Mouse (Mus musculus) midbrain, postnatal 0 days (tissue): Measurements from ENCODE around the gene Atp5l. TPM values are rescaled to one million over a fixed set of nuclear protein-coding genes. Genes with fewer than 3 reads are reported as not detected.

Experiments used
- ATAC-seq: fragments of 200-750 bp; cut with Nextera tagmentation; 2 replicates; pipeline ENCODE4 v1.8.0; 2017; ENCODE audit warnings: moderate number of reproducible peaks, mild to moderate bottlenecking, moderate TSS enrichment, moderate library complexity; ENCODE audit not compliant: low FRiP score
- DNase-seq: peaks from one replicate; pipeline ENCODE4 v3.0.0-alpha.2; 2015; ENCODE audit warnings: low spot score
- H3K27ac ChIP-seq: fragments of 300-500 bp; sonication (generic); 2 replicates; pipeline ENCODE4 v1.5.1; 2014; ENCODE audit warnings: low read depth, mild to moderate bottlenecking, low read length, mixed read lengths
- H3K27me3 ChIP-seq: fragments of 300-500 bp; sonication (generic); 2 replicates; pipeline ENCODE4 v1.6.1; 2014; ENCODE audit warnings: low read length, control low read depth, mixed read lengths; ENCODE audit not compliant: insufficient read depth
- H3K36me3 ChIP-seq: fragments of 300-500 bp; sonication (generic); 2 replicates; pipeline ENCODE4 v1.6.1; 2014; ENCODE audit warnings: low read length, control low read depth, mixed read lengths; ENCODE audit not compliant: insufficient read depth
- H3K4me1 ChIP-seq: fragments of 300-500 bp; sonication (generic); 2 replicates; pipeline ENCODE4 v1.6.1; 2014; ENCODE audit warnings: mild to moderate bottlenecking, control low read depth, antibody characterized with exemption, low read length, mixed read lengths; ENCODE audit not compliant: insufficient read depth
- H3K4me2 ChIP-seq: fragments of 300-500 bp; sonication (generic); 2 replicates; pipeline ENCODE4 v1.6.1; 2014; ENCODE audit warnings: low read depth, mild to moderate bottlenecking, low read length, mixed read lengths; ENCODE audit not compliant: poor library complexity, severe bottlenecking
- H3K4me3 ChIP-seq: fragments of 300-500 bp; sonication (generic); 2 replicates; pipeline ENCODE4 v1.5.1; 2014; ENCODE audit warnings: low read depth, mild to moderate bottlenecking, low read length, moderate library complexity
- H3K9ac ChIP-seq: fragments of 300-500 bp; sonication (generic); replicated peaks from 2 replicates; pipeline ENCODE4 v1.6.1; 2014; ENCODE audit warnings: mild to moderate bottlenecking, low read length, moderate library complexity, mixed read lengths; ENCODE audit not compliant: poor library complexity, severe bottlenecking
- H3K9me3 ChIP-seq: fragments of 300-500 bp; sonication (generic); 2 replicates; pipeline ENCODE4 v1.6.1; 2016; ENCODE audit warnings: low read length, control low read depth
- CTCF ChIP-seq: IDR thresholded peaks from 2 replicates; pipeline ENCODE4 v1.5.1; 2016; ENCODE audit warnings: antibody characterized with exemption, mild to moderate bottlenecking
- WGBS: fragments of 180-500 bp; shearing (Covaris S2); extraction: QIAGEN DNeasy Blood & Tissue Kit; methylation state at CpG from one replicate; pipeline ENCODE4 v1.1.7; 2014; 5-methylcytosine and 5-hydroxymethylcytosine counted together
- polyA plus RNA-seq: library from polyadenylated mRNA; unstranded; fragments of >200 nt; fragmentation: Nextera tagmentation; extraction: Ambion mirVana; gene quantifications from 2 replicates; pipeline ENCODE4 v1.2.1, GENCODE M21; 2015
- total RNA-seq: library from RNA; depleted of rRNA; stranded (reverse); fragments of >200 nt; gene quantifications from 2 replicates; pipeline ENCODE4 v1.2.3, GENCODE M21; 2014

The Atp5l gene
- total and polyA plus RNA-seq, 2 experiments from 2014 or later, result 253 to 874 TPM

DNA sequence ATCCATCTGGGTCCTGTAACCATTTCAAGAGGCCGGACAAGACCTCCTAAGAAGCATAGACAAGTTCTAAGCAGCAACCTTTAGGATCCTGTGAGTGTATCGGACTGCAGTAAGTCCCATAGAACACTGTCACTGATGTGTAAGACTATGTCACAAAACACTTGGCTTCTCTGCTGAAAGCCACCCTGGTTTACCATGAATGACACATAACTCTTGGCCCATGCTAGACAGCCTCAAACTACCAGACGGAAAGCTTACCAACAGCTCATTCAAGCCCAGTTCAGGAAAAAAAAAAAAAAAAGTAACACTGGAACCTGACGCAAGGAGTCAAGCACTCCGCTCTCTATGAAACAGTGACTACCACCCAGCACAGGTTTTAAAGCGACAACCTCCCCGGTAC is 42.9 kb downstream of the Atp5l start:
- Histone ChIP-seq H3K9me3 (no peaks in the 10 kb centered on the region), H3K9ac (no peak overlapping the region), H3K4me2 (peak overlapping the region; percentile 90), H3K36me3 (no peaks in the 10 kb centered on the region), H3K4me3 (no peak overlapping the region; the same call in 1 of the 2 replicates), H3K27me3 (no peaks in the 10 kb centered on the region), H3K27ac (no peak overlapping the region), H3K4me1 (peaks cover 17% of the 10 kb centered on the region)
- DNase-seq (no peak), ATAC-seq (no peak)
- WGBS, result 86% methylated on average over 7 of the region's 7 CpGs
- no peak for TF ChIP-seq CTCF

DNA sequence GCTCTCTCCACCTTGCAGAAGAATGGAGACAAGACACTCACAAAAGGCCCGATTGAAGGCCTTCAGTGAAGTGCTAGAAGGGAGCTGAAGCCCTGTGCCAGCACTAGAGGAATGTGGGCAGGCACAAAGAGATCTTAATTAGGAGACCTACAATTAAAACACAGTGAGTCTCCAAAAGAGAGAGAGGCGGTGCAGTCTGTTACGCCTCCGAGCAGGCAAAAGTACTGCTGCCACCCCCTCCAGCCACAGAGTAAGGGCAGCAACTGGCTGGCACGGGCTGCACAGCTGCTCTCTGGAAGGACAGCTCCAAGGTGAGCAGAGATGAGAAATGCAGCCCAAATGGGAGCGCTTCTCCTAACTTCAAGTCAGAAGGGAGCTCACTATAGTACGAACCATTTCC is 45.1 kb downstream of the Atp5l start:
- WGBS, result 45% methylated on average over 7 of the region's 7 CpGs
- DNase-seq, result no peak
- no peak for TF ChIP-seq CTCF

DNA sequence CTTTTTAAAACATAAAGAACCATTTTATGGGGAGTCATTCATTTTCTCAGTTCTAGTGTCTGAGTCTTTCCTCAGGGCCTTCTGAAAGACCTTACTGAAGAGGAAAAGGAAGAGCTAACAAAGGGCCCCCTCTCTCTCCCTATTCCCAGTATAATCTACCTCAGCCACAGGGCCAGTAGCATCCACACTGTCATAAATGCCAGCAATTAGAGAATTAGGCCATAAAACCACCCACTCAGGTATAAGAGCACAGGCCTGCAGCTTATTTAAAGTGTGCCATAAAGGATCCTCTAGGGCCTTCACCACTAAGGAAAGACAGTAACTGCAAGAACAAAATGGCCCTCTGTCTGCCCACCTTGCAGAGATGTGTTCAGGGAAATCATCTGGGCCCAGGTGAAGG is 46.3 kb downstream of the Atp5l start:
- H3K4me2 ChIP-seq, result no peak overlapping the region
- ATAC-seq (no peak), DNase-seq (no peak)
- H3K4me3 ChIP-seq, result no peak overlapping the region
- no peaks in the 10 kb centered on the region for H3K27me3 ChIP-seq
- TF ChIP-seq CTCF, result no peak
- peaks cover 4% of the 10 kb centered on the region; the same call in 1 of the 2 replicates for H3K36me3 ChIP-seq
- no peak overlapping the region for H3K9ac ChIP-seq
- peaks cover 17% of the 10 kb centered on the region for H3K4me1 ChIP-seq
- no peaks in the 10 kb centered on the region for H3K9me3 ChIP-seq
- no peak overlapping the region for H3K27ac ChIP-seq

More for the DNA sequence above, 45.1 kb downstream of the Atp5l start:
- Histone ChIP-seq H3K4me2 (peak overlapping the region; percentile 4; the same call in 1 of the 2 replicates), H3K9me3 (no peaks in the 10 kb centered on the region), H3K4me3 (no peak overlapping the region), H3K36me3 (peaks cover 4% of the 10 kb centered on the region; the same call in 1 of the 2 replicates), H3K27me3 (no peaks in the 10 kb centered on the region), H3K4me1 (peaks cover 17% of the 10 kb centered on the region), H3K9ac (no peak overlapping the region), H3K27ac (no peak overlapping the region)
- no peak for ATAC-seq

DNA sequence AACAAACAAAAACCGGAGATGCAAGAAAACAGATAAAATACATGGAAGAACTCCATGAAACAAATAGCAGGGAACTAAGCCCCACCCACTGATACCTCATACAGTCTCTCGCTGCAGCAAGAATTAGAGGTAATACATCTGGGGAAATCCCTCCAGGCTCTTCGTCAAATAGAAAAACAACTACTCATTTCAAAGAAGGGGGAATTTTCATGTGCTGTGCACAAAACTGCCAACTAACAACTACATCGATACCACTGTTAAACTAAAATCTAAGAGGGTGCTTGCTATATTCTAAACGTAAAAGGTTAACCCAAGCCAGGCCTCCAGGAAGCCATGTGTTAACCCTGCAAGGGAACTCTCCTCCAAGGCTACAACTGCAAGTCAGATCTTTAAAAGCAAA is 46.9 kb downstream of the Atp5l start:
- H3K36me3 ChIP-seq, result peaks cover 4% of the 10 kb centered on the region; the same call in 1 of the 2 replicates
- DNase-seq (no peak), ATAC-seq (no peak)
- H3K4me3 ChIP-seq, result no peak overlapping the region
- no peak overlapping the region for H3K9ac ChIP-seq
- H3K4me1 ChIP-seq, result peaks cover 13% of the 10 kb centered on the region
- no peak for TF ChIP-seq CTCF
- H3K27me3 ChIP-seq, result no peaks in the 10 kb centered on the region
- H3K27ac ChIP-seq, result no peak overlapping the region
- no peak overlapping the region for H3K4me2 ChIP-seq
- H3K9me3 ChIP-seq, result no peaks in the 10 kb centered on the region
- 63% methylated on average over 5 of the region's 5 CpGs for WGBS

DNA sequence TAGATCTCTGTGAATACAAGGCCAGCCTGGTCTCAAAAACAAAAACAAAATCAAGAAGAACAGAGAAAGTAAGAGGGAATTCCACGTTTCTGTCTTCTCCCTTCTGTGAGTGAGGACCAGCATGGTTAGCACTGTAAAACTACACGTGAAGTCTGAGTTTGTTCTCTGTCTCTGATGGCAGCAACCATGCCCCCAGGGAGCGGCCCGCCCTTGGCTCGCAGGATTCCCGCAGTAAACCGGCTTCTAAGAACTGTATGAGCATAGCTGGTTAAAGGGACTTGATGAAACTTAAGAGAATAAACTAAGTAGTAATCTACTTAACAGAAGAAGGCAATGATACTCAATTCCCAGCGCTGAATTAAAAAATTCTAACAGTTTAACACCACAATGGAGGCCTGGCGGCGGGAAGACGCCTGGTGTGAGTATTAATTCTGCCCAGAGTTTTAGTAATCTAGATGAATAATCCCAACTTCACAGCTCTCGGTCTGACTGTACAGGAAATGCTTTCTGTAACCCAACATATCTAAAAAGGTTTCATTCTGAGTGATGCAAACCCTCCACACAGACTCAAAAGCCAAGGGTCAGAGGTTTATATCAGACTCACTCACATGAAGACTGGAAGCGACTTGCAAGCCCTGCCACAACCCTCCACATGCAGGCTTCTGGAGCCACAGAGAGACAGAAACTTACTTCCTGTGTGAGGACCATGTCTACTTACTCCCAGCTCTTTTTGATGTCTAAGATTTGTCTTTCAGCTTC is 52.0 kb downstream of the Atp5l start:
- Histone ChIP-seq H3K4me1 (no peaks in the 10 kb centered on the region), H3K27me3 (no peaks in the 10 kb centered on the region), H3K27ac (no peak overlapping the region), H3K9ac (no peak overlapping the region), H3K4me2 (no peak overlapping the region), H3K9me3 (no peaks in the 10 kb centered on the region), H3K36me3 (peaks cover 20% of the 10 kb centered on the region), H3K4me3 (no peak overlapping the region)
- no peak for ATAC-seq
- DNase-seq, result no peak
- WGBS, result 79% methylated on average over 13 of the region's 13 CpGs
- TF ChIP-seq CTCF, result no peak

DNA sequence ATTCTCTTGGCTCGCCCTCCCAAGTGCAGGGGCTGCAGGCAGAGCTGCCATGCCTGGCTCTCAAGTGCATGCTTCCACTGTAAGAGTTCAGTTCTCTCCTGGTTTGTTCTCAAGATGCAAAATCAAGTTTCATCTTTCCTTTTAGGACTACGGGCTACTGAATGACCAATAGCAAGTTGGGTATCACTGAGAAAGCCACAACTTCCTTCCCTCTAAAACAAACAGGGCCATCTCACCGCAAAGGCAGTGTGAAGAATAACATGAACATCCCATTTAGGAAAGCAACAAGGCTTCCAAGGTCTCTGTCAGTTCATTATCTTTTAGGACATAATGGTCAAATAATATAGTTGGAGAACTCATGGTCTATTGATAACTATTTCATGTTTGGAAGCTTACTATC is 52.9 kb downstream of the Atp5l start:
- Histone ChIP-seq H3K4me1 (no peaks in the 10 kb centered on the region), H3K4me3 (no peak overlapping the region), H3K27me3 (no peaks in the 10 kb centered on the region), H3K9me3 (no peaks in the 10 kb centered on the region), H3K27ac (no peak overlapping the region), H3K9ac (no peak overlapping the region), H3K4me2 (no peak overlapping the region), H3K36me3 (peaks cover 20% of the 10 kb centered on the region)
- ATAC-seq (no peak), DNase-seq (no peak)
- no peak for TF ChIP-seq CTCF
- 85% methylated on average over 3 of the region's 3 CpGs for WGBS
